Mouse (Mus musculus) liver, embryonic 13.5 days (tissue): ENCODE measurements around the gene Srsf1. TPM values are rescaled to one million over a fixed set of nuclear protein-coding genes. Genes with fewer than 3 reads are reported as not detected.
A peak's percentile ranks its signal among the peaks of the same experiment; 100 is the strongest.

Experiments
- ATAC-seq: fragments of 200-750 bp; cut with Nextera tagmentation; 2 replicates; pipeline ENCODE4 v1.8.0; 2017; ENCODE audit warnings: low read depth, mild to moderate bottlenecking, moderate number of reproducible peaks, moderate library complexity
- DNase-seq: peaks from one replicate; pipeline ENCODE4 v3.0.0; 2022
- H3K27ac ChIP-seq: fragments of 300-500 bp; sonication (generic); 2 replicates; pipeline ENCODE4 v1.5.1; 2015; ENCODE audit warnings: moderate library complexity, mild to moderate bottlenecking, inconsistent platforms
- H3K27me3 ChIP-seq: fragments of 300-500 bp; sonication (generic); 2 replicates; pipeline ENCODE4 v1.6.1; 2015; ENCODE audit warnings: mild to moderate bottlenecking, inconsistent platforms
- H3K36me3 ChIP-seq: fragments of 300-500 bp; sonication (generic); 2 replicates; pipeline ENCODE4 v1.6.1; 2015; ENCODE audit warnings: mild to moderate bottlenecking, inconsistent platforms
- H3K4me1 ChIP-seq: fragments of 300-500 bp; sonication (generic); replicated peaks from 2 replicates; pipeline ENCODE4 v1.6.1; 2015; ENCODE audit warnings: inconsistent platforms
- H3K4me2 ChIP-seq: fragments of 300-500 bp; sonication (generic); 2 replicates; pipeline ENCODE4 v1.6.1; 2015; ENCODE audit warnings: inconsistent platforms, mild to moderate bottlenecking, moderate library complexity
- H3K4me3 ChIP-seq: fragments of 300-500 bp; sonication (generic); replicated peaks from 2 replicates; pipeline ENCODE4 v1.5.1; 2015; ENCODE audit warnings: mild to moderate bottlenecking, inconsistent platforms
- H3K9ac ChIP-seq: fragments of 300-500 bp; sonication (generic); 2 replicates; pipeline ENCODE4 v1.6.1; 2015; ENCODE audit warnings: mild to moderate bottlenecking, inconsistent platforms
- H3K9me3 ChIP-seq: fragments of 300-500 bp; sonication (generic); replicated peaks from 2 replicates; pipeline ENCODE4 v1.6.1; 2016; ENCODE audit warnings: inconsistent platforms
- WGBS: fragments of 180-500 bp; shearing (Covaris S2); methylation state at CpG from one replicate; pipeline ENCODE4 v1.1.7; 2015; ENCODE audit not compliant: insufficient replicate concordance; 5-methylcytosine and 5-hydroxymethylcytosine counted together
- polyA plus RNA-seq: library from polyadenylated mRNA; unstranded; fragments of >200 nt; fragmentation: Nextera tagmentation; extraction: Ambion mirVana; gene quantifications from 2 replicates; pipeline ENCODE4 v1.2.1, GENCODE M21; 2015

Gene Srsf1
- 157 and 209 TPM in 2 replicates for polyA plus RNA-seq

- H3K4me2 ChIP-seq: peak within 1 kb of the TSS; percentile 80
- peak within 1 kb of the TSS; percentile 99 for H3K27ac ChIP-seq
- H3K9ac ChIP-seq: peak within 1 kb of the TSS; percentile 100
- no peaks in the 10 kb centered on the region for H3K9me3 ChIP-seq
- peak; percentile 85 for ATAC-seq
- DNase-seq: peak; percentile 96
- no peaks in the 10 kb centered on the region for H3K27me3 ChIP-seq
- peaks cover 40% of the 10 kb centered on the region for H3K4me1 ChIP-seq
- peaks cover 29% of the 10 kb centered on the region for H3K36me3 ChIP-seq
- under 1% methylated on average over 60 of the region's 60 CpGs for WGBS
- H3K4me3 ChIP-seq: peak within 1 kb of the TSS; percentile 100
Measured at GRCm38 (mm10) chr11:88046944-88047794, at the start of gene Srsf1. Srsf1 (plus strand) TSS chr11:88047373.

- H3K4me3 ChIP-seq: no peak overlapping the region
- 69% methylated on average over 5 of the region's 5 CpGs for WGBS
- H3K4me2 ChIP-seq: no peak overlapping the region
- H3K9ac ChIP-seq: no peak overlapping the region
- no peaks in the 10 kb centered on the region for H3K36me3 ChIP-seq
- no peak for DNase-seq
- ATAC-seq: no peak
- no peaks in the 10 kb centered on the region for H3K9me3 ChIP-seq
- no peak overlapping the region for H3K27ac ChIP-seq
- H3K27me3 ChIP-seq: no peaks in the 10 kb centered on the region
- no peaks in the 10 kb centered on the region for H3K4me1 ChIP-seq
Measured at GRCm38 (mm10) chr11:87999751-88000150, 47.4 kb upstream of the Srsf1 start.

GRCm38 (mm10) chr11:88002738-88003137, 44.4 kb upstream of the Srsf1 start:
- H3K27me3 ChIP-seq: no peaks in the 10 kb centered on the region
- DNase-seq (no peak), ATAC-seq (no peak)
- no peaks in the 10 kb centered on the region for H3K9me3 ChIP-seq
- H3K4me2 ChIP-seq: no peak overlapping the region
- no peaks in the 10 kb centered on the region for H3K36me3 ChIP-seq
- H3K4me3 ChIP-seq: no peak overlapping the region
- no peak overlapping the region for H3K9ac ChIP-seq
- H3K4me1 ChIP-seq: no peaks in the 10 kb centered on the region
- 46% methylated on average over 4 of the region's 4 CpGs for WGBS
- no peak overlapping the region for H3K27ac ChIP-seq

GRCm38 (mm10) chr11:88004123-88004522, 43.0 kb upstream of the Srsf1 start:
- no peak overlapping the region for H3K27ac ChIP-seq
- H3K27me3 ChIP-seq: peaks cover 5% of the 10 kb centered on the region
- H3K36me3 ChIP-seq: no peaks in the 10 kb centered on the region
- WGBS: 32% methylated on average over 2 of the region's 2 CpGs
- H3K4me3 ChIP-seq: no peak overlapping the region
- no peak overlapping the region for H3K4me2 ChIP-seq
- ATAC-seq (0 out of 2 replicates have a peak, but pooled peaks have one; percentile 50), DNase-seq (no peak)
- H3K9ac ChIP-seq: no peak overlapping the region
- H3K4me1 ChIP-seq: no peaks in the 10 kb centered on the region
- no peaks in the 10 kb centered on the region for H3K9me3 ChIP-seq

- H3K9ac ChIP-seq: no peak overlapping the region
- no peaks in the 10 kb centered on the region for H3K4me1 ChIP-seq
- 26% methylated on average over 1 of the region's 1 CpGs for WGBS
- ATAC-seq: no peak
- no peaks in the 10 kb centered on the region for H3K36me3 ChIP-seq
- H3K9me3 ChIP-seq: no peaks in the 10 kb centered on the region
- H3K27ac ChIP-seq: no peak overlapping the region
- no peak overlapping the region for H3K4me2 ChIP-seq
- H3K4me3 ChIP-seq: no peak overlapping the region
- peaks cover 21% of the 10 kb centered on the region for H3K27me3 ChIP-seq
- no peak for DNase-seq
Measured at GRCm38 (mm10) chr11:88008641-88009040, 38.5 kb upstream of the Srsf1 start.

GRCm38 (mm10) chr11:88009542-88010190, 37.5 kb upstream of the Srsf1 start:
- Histone ChIP-seq H3K27ac (no peak overlapping the region), H3K4me2 (no peak overlapping the region)
- DNase-seq: no peak

GRCm38 (mm10) chr11:88011208-88011913, 35.8 kb upstream of the Srsf1 start:
- ATAC-seq: no peak
- H3K9ac ChIP-seq: no peak overlapping the region
- H3K4me1 ChIP-seq: no peaks in the 10 kb centered on the region
- no peaks in the 10 kb centered on the region for H3K36me3 ChIP-seq
- no peak overlapping the region for H3K4me2 ChIP-seq
- H3K9me3 ChIP-seq: no peaks in the 10 kb centered on the region
- DNase-seq: no peak
- no peak overlapping the region for H3K4me3 ChIP-seq
- 63% methylated on average over 11 of the region's 11 CpGs for WGBS
- H3K27ac ChIP-seq: no peak overlapping the region
- peaks cover 21% of the 10 kb centered on the region for H3K27me3 ChIP-seq

More at GRCm38 (mm10) chr11:88009542-88010190, 37.5 kb upstream of the Srsf1 start:
- no peak overlapping the region for H3K4me3 ChIP-seq
- ATAC-seq: no peak
- no peaks in the 10 kb centered on the region for H3K4me1 ChIP-seq
- peaks cover 21% of the 10 kb centered on the region for H3K27me3 ChIP-seq
- WGBS: 39% methylated on average over 16 of the region's 16 CpGs
- no peak overlapping the region for H3K9ac ChIP-seq
- no peaks in the 10 kb centered on the region for H3K36me3 ChIP-seq
- no peaks in the 10 kb centered on the region for H3K9me3 ChIP-seq

- no peak overlapping the region for H3K27ac ChIP-seq
- no peaks in the 10 kb centered on the region for H3K9me3 ChIP-seq
- 77% methylated on average over 7 of the region's 7 CpGs for WGBS
- no peak overlapping the region for H3K9ac ChIP-seq
- H3K36me3 ChIP-seq: no peaks in the 10 kb centered on the region
- no peak overlapping the region for H3K4me3 ChIP-seq
- no peak overlapping the region for H3K4me2 ChIP-seq
- H3K27me3 ChIP-seq: peaks cover 21% of the 10 kb centered on the region
- ATAC-seq: no peak
- H3K4me1 ChIP-seq: no peaks in the 10 kb centered on the region
- DNase-seq: no peak
Measured at GRCm38 (mm10) chr11:88011914-88012419, 35.2 kb upstream of the Srsf1 start.

- Histone ChIP-seq H3K4me3 (no peak overlapping the region), H3K27me3 (peaks cover 21% of the 10 kb centered on the region), H3K27ac (no peak overlapping the region), H3K9me3 (no peaks in the 10 kb centered on the region), H3K4me1 (no peaks in the 10 kb centered on the region), H3K9ac (no peak overlapping the region), H3K36me3 (no peaks in the 10 kb centered on the region), H3K4me2 (no peak overlapping the region)
- 63% methylated on average over 11 of the region's 11 CpGs for WGBS
- DNase-seq (no peak), ATAC-seq (no peak)
Measured at GRCm38 (mm10) chr11:88012621-88013244, 34.4 kb upstream of the Srsf1 start.

GRCm38 (mm10) chr11:88013632-88014031, 33.5 kb upstream of the Srsf1 start:
- H3K27ac ChIP-seq: no peak overlapping the region
- H3K4me2 ChIP-seq: no peak overlapping the region
- no peak overlapping the region for H3K4me3 ChIP-seq
- ATAC-seq (no peak), DNase-seq (no peak)
- H3K4me1 ChIP-seq: no peaks in the 10 kb centered on the region
- no peak overlapping the region for H3K9ac ChIP-seq
- H3K36me3 ChIP-seq: no peaks in the 10 kb centered on the region
- 80% methylated on average over 10 of the region's 10 CpGs for WGBS
- no peaks in the 10 kb centered on the region for H3K9me3 ChIP-seq
- H3K27me3 ChIP-seq: peaks cover 19% of the 10 kb centered on the region

GRCm38 (mm10) chr11:88015161-88015560, 32.0 kb upstream of the Srsf1 start:
- 73% methylated on average over 11 of the region's 11 CpGs for WGBS
- H3K9ac ChIP-seq: no peak overlapping the region
- no peaks in the 10 kb centered on the region for H3K9me3 ChIP-seq
- no peaks in the 10 kb centered on the region for H3K36me3 ChIP-seq
- DNase-seq: no peak
- H3K4me3 ChIP-seq: no peak overlapping the region
- no peak for ATAC-seq
- no peak overlapping the region for H3K27ac ChIP-seq
- peaks cover 6% of the 10 kb centered on the region; the same call in 1 of the 2 replicates for H3K27me3 ChIP-seq
- H3K4me2 ChIP-seq: no peak overlapping the region
- H3K4me1 ChIP-seq: no peaks in the 10 kb centered on the region
